Mouse (Mus musculus): ENCODE measurements at regions not wholly inside any gene's neighbourhood (a gene's known extent, or its start where the extent isn't known, plus 50 kb on each side); places are given as distances from the start of the nearest gene placed in this dataset.

- Histone ChIP-seq H3K4me3 (ENCODE audit: low read depth, low read length) (no peak overlapping the region), H3K9ac (ENCODE audit: low read depth, poor library complexity, severe bottlenecking) (no peak overlapping the region), H3K9me3 (replicated peaks; ENCODE audit: control insufficient read depth, insufficient read depth, low read length, poor library complexity, severe bottlenecking) (no peaks in the 10 kb centered on the region), H3K27me3 (ENCODE audit: control insufficient read depth, insufficient read depth, low read length, poor library complexity, severe bottlenecking) (no peaks in the 10 kb centered on the region; the same call in 1 of the 2 replicates), H3K36me3 (ENCODE audit: control insufficient read depth, insufficient read depth, low read length, poor library complexity, severe bottlenecking) (no peaks in the 10 kb centered on the region), H3K27ac (ENCODE audit: insufficient read depth, low read length) (no peak overlapping the region), H3K4me1 (ENCODE audit: control insufficient read depth, insufficient read depth, low read length) (no peaks in the 10 kb centered on the region)
- no peak for TF ChIP-seq POLR2A (IDR thresholded peaks at IDR 0.05; ENCODE audit: insufficient read depth, low read length)
- no peak for TF ChIP-seq CTCF (IDR thresholded peaks at IDR 0.05; ENCODE audit: low read depth, low read length)
- TF ChIP-seq EP300 (IDR thresholded peaks at IDR 0.05; ENCODE audit: insufficient read depth, low read depth, low read length), result no peak
These were observed 174.6 kb downstream of the Eepd1 start for GRCm38 (mm10) chr9:25655767-25656513.

GRCm38 (mm10) chr9:25656534-25656933 is 175.2 kb downstream of the Eepd1 start:
- no peaks in the 10 kb centered on the region for H3K9me3 ChIP-seq (replicated peaks; ENCODE audit: control insufficient read depth, insufficient read depth, low read length, poor library complexity, severe bottlenecking)
- H3K27me3 ChIP-seq (ENCODE audit: control insufficient read depth, insufficient read depth, low read length, poor library complexity, severe bottlenecking), result no peaks in the 10 kb centered on the region; the same call in 1 of the 2 replicates
- TF ChIP-seq CTCF (IDR thresholded peaks at IDR 0.05; ENCODE audit: low read depth, low read length) (no peak), POLR2A (IDR thresholded peaks at IDR 0.05; ENCODE audit: insufficient read depth, low read length) (no peak), EP300 (IDR thresholded peaks at IDR 0.05; ENCODE audit: insufficient read depth, low read depth, low read length) (no peak)
- H3K9ac ChIP-seq (ENCODE audit: low read depth, poor library complexity, severe bottlenecking), result no peak overlapping the region
- H3K36me3 ChIP-seq (ENCODE audit: control insufficient read depth, insufficient read depth, low read length, poor library complexity, severe bottlenecking), result no peaks in the 10 kb centered on the region
- H3K4me1 ChIP-seq (ENCODE audit: control insufficient read depth, insufficient read depth, low read length), result no peaks in the 10 kb centered on the region
- no peak overlapping the region for H3K27ac ChIP-seq (ENCODE audit: insufficient read depth, low read length)
- H3K4me3 ChIP-seq (ENCODE audit: low read depth, low read length), result no peak overlapping the region

GRCm38 (mm10) chr9:25683635-25684333 is 202.4 kb downstream of the Eepd1 start:
- no peak for TF ChIP-seq EP300 (IDR thresholded peaks at IDR 0.05; ENCODE audit: insufficient read depth, low read depth, low read length)
- TF ChIP-seq CTCF (IDR thresholded peaks at IDR 0.05; ENCODE audit: low read depth, low read length), result no peak
- no peak for TF ChIP-seq POLR2A (IDR thresholded peaks at IDR 0.05; ENCODE audit: insufficient read depth, low read length)
- no peak overlapping the region for H3K27ac ChIP-seq (ENCODE audit: insufficient read depth, low read length)
- no peaks in the 10 kb centered on the region for H3K36me3 ChIP-seq (ENCODE audit: control insufficient read depth, insufficient read depth, low read length, poor library complexity, severe bottlenecking)
- no peaks in the 10 kb centered on the region for H3K9me3 ChIP-seq (replicated peaks; ENCODE audit: control insufficient read depth, insufficient read depth, low read length, poor library complexity, severe bottlenecking)
- no peak overlapping the region for H3K9ac ChIP-seq (ENCODE audit: low read depth, poor library complexity, severe bottlenecking)
- no peaks in the 10 kb centered on the region for H3K27me3 ChIP-seq (ENCODE audit: control insufficient read depth, insufficient read depth, low read length, poor library complexity, severe bottlenecking)
- H3K4me1 ChIP-seq (ENCODE audit: control insufficient read depth, insufficient read depth, low read length), result no peaks in the 10 kb centered on the region
- H3K4me3 ChIP-seq (ENCODE audit: low read depth, low read length), result no peak overlapping the region

DNA sequence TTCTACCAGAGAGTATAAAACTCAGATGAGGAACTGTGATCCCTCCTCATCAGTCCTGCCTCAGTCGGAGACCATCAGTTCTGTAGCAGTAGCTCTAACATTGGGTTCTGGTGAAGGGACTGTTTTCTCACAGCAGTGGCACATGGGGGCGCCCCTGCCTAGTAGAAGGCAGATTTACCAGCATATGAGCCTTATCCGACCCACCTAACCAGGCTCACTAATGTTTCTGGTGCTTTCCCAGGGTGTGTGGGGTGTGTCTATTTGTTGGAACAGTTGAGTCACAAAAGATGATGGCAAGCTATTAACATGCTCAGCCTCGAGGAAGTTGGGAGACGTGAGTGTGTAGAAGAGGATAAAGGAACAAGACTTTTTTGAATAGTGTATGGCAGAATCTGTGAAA is 212.3 kb downstream of the Eepd1 start:
- Histone ChIP-seq H3K4me3 (ENCODE audit: low read depth, low read length) (no peak overlapping the region), H3K4me1 (ENCODE audit: control insufficient read depth, insufficient read depth, low read length) (no peaks in the 10 kb centered on the region), H3K9ac (ENCODE audit: low read depth, poor library complexity, severe bottlenecking) (no peak overlapping the region), H3K9me3 (replicated peaks; ENCODE audit: control insufficient read depth, insufficient read depth, low read length, poor library complexity, severe bottlenecking) (no peaks in the 10 kb centered on the region), H3K27ac (ENCODE audit: insufficient read depth, low read length) (no peak overlapping the region), H3K27me3 (ENCODE audit: control insufficient read depth, insufficient read depth, low read length, poor library complexity, severe bottlenecking) (no peaks in the 10 kb centered on the region), H3K36me3 (ENCODE audit: control insufficient read depth, insufficient read depth, low read length, poor library complexity, severe bottlenecking) (no peaks in the 10 kb centered on the region)
- TF ChIP-seq POLR2A (IDR thresholded peaks at IDR 0.05; ENCODE audit: insufficient read depth, low read length) (no peak), CTCF (IDR thresholded peaks at IDR 0.05; ENCODE audit: low read depth, low read length) (peak; percentile 36)

- TF ChIP-seq EP300 (IDR thresholded peaks at IDR 0.05; ENCODE audit: insufficient read depth, low read depth, low read length) (no peak), POLR2A (IDR thresholded peaks at IDR 0.05; ENCODE audit: insufficient read depth, low read length) (no peak), CTCF (IDR thresholded peaks at IDR 0.05; ENCODE audit: low read depth, low read length) (no peak)
- Histone ChIP-seq H3K27ac (ENCODE audit: insufficient read depth, low read length) (no peak overlapping the region), H3K27me3 (ENCODE audit: control insufficient read depth, insufficient read depth, low read length, poor library complexity, severe bottlenecking) (no peaks in the 10 kb centered on the region), H3K4me3 (ENCODE audit: low read depth, low read length) (no peak overlapping the region), H3K9me3 (replicated peaks; ENCODE audit: control insufficient read depth, insufficient read depth, low read length, poor library complexity, severe bottlenecking) (no peaks in the 10 kb centered on the region), H3K4me1 (ENCODE audit: control insufficient read depth, insufficient read depth, low read length) (no peaks in the 10 kb centered on the region), H3K9ac (ENCODE audit: low read depth, poor library complexity, severe bottlenecking) (no peak overlapping the region), H3K36me3 (ENCODE audit: control insufficient read depth, insufficient read depth, low read length, poor library complexity, severe bottlenecking) (no peaks in the 10 kb centered on the region)
These were observed 213.7 kb downstream of the Eepd1 start for GRCm38 (mm10) chr9:25695018-25695417.

DNA sequence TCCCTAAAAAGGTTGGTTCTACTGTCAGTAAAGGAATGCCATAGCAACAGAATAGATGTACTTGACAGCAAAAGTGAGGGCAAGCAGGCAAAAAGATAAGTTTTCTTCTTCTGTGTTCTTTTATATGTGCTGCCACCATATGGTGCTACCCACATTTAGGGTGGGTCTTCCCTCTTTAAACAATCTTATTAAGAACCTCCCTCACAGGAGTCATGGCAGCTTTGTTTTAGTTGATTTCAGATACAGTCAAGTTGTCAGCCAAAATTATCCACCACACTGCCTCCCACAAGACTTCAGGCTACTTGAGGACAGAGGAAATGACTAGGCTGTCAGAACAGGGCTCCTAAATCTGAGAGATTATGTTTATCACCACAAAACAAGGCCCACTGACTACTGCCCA is 232.3 kb downstream of the Eepd1 start:
- H3K27ac ChIP-seq (ENCODE audit: insufficient read depth, low read length), result no peak overlapping the region
- no peaks in the 10 kb centered on the region for H3K9me3 ChIP-seq (replicated peaks; ENCODE audit: control insufficient read depth, insufficient read depth, low read length, poor library complexity, severe bottlenecking)
- no peaks in the 10 kb centered on the region for H3K4me1 ChIP-seq (ENCODE audit: control insufficient read depth, insufficient read depth, low read length)
- TF ChIP-seq EP300 (IDR thresholded peaks at IDR 0.05; ENCODE audit: insufficient read depth, low read depth, low read length), result no peak
- no peak for TF ChIP-seq POLR2A (IDR thresholded peaks at IDR 0.05; ENCODE audit: insufficient read depth, low read length)
- no peak for TF ChIP-seq CTCF (IDR thresholded peaks at IDR 0.05; ENCODE audit: low read depth, low read length)
- H3K27me3 ChIP-seq (ENCODE audit: control insufficient read depth, insufficient read depth, low read length, poor library complexity, severe bottlenecking), result no peaks in the 10 kb centered on the region
- H3K36me3 ChIP-seq (ENCODE audit: control insufficient read depth, insufficient read depth, low read length, poor library complexity, severe bottlenecking), result no peaks in the 10 kb centered on the region
- no peak overlapping the region for H3K9ac ChIP-seq (ENCODE audit: low read depth, poor library complexity, severe bottlenecking)
- no peak overlapping the region for H3K4me3 ChIP-seq (ENCODE audit: low read depth, low read length)
